Mouse (Mus musculus): ENCODE measurements at regions not wholly inside any gene's neighbourhood (a gene's known extent, or its start where the extent isn't known, plus 50 kb on each side); places are given as distances from the start of the nearest gene placed in this dataset.
"Not testable (repeated sequence)": the region's sequence is repeated elsewhere in the genome, so short reads cannot be mapped to it uniquely, and the experiment has no call there.

DNA sequence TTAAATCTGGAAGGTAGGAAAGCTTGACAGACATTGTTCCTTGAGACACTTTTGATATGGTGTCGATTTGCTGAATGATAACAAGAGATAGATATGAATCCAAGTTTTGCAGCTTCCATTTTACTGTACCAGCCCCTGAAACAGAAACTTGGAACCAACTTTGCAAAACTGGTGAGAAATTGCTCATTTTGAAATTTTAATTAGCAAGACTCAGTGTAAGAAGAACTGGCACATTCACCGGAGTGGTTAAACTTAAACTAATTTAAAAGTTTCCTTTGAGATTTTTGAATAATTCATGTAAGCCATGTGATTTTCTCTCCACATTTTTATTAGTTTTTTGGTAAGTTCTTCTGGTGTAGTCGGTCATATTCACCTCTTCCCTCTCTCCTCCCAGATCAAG is 85.3 kb downstream of the Slitrk1 start:
- DNase-seq, result no peak

DNA sequence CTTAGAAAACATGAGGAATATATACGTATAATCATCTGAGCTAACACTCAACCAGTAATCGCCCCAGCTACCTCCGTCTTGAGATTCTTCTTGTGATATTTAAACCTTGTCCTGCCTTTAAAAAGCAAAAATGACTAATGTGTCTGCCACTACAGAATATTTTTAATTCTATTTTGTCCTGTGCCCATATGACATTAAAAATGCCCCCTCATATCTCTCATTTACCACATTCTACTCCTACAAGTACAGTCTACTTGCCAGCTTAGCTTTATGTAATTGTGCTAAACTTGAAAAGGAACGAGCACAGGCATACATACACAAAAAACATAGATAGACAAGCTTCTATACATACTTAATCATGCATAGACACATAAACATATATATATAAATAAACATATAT is 92.4 kb downstream of the Slitrk1 start:
- no peak for DNase-seq

DNA sequence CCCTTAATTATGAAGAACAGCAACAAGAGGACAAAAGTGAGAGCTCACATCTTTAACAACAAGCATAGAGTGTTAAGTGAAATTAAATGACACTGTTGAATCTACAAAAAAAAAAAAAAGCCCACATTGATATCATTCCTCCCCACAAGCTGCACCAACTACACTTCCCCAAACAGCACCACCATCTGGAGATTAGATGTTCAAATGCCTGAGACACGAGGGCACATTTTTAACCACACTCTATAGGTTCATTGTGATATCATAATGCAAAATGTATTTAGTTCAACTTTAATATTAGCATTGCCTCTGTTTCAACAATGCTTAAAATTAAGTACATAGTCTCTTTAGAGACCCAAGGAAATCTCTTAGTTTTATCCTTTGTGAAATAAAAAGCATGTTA is 94.6 kb downstream of the Slitrk1 start:
- DNase-seq, result no peak

DNA sequence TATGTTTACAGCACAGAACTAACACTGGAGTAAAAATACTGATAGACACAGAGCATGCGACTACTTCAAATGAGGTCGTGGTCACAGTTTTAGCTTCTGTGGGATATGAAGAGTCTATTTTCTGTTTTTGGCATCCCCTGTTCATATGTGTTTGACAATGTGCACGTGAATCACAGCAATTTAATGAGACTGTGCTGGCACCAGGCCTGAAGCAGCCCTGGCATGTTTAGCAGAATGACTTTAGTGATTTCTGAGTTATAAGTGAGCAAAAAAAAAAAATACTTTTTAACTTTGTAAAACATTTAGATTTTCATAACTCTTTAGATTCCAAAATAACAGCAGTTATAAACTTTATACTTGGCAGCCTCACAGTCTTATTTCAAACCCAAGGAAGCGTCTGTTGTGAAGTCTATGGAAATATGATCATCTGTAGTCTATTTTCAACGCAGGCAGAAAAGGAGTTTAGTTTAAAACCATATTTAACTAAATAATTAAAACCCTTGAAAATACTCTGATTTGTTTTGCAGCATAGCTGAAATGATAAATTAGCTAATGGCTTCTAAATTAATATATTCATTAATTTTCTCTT is 108.5 kb downstream of the Slitrk1 start:
- DNase-seq, result no peak

DNA sequence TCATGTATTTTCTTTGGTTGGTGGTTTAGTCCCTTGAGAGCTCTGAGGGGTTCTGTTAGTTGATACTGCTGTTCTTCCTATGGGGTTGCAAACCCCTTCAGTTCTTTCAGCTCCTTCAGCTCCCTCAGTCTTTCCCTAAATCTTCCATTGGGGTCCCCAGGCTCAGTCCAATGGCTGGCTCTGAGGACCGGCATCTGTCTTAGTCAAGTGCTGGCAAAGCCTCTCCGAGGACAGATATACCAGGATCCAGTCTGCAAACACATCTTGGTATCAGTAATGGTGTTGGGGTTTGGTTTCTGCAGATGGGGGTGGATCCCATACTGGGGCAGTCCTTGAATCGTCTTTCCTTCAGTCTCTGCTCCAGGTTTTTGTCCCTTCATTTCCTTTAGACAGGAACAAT is 115.1 kb downstream of the Slitrk1 start:
- DNase-seq, result no peak

DNA sequence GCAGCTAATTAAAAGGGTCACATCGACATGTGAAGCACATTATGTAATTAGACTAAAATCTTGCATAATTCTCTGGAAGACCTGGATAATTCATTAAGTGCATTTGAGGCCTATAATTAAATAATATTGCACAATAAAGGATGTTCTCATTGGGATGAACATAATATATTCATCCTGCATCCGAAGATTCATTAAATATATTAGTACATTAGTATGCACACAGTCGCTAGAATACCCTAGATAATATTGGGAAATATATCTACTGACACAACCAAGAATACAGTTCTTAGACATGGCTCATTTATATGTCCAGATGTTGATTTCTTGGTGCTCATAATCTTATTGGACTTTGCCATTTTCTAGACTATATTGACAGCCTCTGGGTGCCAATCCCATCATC is 121.5 kb downstream of the Slitrk1 start:
- no peak for DNase-seq

DNA sequence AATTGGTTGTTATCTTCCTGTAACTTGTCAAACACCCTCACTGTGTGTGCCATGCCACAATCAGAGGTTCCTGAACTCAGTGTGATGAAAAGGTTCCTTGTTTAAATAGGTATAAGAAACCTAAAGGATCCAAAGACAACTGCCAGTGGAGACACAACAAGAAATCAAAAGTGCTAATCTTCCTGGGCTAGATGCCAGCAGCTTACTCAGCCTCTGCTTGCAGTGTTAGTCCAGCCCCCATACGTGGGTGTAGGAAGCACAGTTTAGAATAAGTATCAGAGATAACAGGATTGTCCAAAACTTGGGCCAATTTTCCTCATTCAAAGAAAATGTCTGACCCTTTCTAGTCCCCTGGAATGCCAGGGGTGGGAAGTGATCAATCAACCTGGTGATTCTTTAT is 122.7 kb downstream of the Slitrk1 start:
- peak; percentile 18 for DNase-seq

DNA sequence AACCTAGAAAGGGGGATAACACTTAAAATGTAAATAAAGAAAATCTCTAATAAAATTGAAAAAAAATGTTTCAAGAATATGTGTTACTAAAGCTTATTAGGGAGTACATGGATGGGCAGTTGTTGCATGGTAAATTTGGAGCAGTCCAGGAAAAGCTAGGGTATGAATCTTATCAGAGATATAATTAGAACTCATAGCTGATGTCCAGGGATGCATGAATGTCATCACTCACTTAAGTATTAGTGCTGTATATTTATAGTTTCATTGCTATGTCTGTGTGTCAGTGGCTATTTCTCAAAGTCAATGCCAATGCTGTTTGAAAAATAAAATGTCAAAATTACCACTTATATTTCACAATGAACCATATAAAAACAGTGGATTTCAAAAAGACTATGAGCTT is 165.2 kb downstream of the Slitrk1 start:
- no peak for DNase-seq

DNA sequence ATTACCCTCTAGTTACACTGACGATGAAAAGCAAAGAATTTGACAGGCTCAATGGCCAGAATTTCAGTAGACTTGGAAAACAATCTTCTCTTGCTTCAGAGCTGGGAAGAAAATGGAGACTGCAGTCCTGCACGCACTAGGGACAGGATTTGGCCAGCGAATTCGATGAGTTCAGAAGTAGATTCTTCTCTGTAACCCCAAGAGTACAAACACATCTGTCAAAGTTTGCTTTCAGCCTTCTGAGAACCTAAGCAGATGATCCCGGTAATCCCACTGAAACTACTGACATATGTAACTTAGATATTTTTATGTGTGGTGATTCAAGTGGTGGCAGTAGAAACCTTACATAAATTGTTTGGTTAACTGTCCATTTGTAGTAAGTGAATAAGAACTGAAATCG is 202.1 kb downstream of the Slitrk1 start:
- no peak for DNase-seq

DNA sequence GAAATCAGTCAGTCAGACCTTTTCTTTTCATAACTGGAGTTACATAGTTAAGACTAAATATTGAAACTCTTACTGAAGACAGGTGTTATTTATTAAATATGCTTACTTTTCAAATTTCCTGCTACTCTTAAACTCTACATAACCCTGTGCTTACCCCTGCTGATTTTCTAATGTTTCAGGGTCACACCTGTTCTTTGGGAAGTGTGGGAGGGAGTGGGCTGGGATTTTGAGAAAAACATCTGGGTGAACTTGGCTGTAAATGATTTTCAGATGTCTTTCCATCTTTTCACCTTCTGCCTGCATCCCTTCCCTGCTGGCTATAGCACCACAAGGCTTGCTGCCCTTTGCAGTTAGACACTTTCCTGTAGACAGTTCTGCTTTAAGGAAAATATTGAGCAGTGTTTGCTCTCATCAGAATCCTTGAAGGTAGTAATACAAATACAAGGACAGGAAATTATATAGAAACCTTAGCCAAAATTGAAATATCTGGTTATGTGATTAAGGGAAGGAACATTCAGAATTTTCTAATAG is 204.8 kb downstream of the Slitrk1 start:
- DNase-seq, result no peak

DNA sequence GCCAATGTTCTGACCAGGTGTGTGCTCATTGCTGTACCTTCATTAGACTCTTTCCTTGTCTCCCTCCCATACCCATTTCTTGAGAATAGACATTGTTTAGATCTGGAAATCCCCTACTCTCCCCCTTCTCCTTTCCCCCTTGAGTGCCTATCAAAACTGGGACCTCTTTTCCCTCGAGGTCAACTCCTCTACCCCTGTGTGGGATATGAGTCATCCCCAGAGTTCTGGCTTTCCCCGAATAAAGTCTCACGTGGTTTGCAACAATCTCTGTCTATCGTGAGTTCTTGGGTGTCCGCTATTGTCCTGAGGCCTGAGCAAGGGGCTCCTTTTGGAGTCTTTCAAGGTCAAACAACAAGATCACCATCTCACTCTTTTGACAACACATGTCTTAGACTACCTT is 209.3 kb downstream of the Slitrk1 start:
- DNase-seq, result not testable (repeated sequence)

DNA sequence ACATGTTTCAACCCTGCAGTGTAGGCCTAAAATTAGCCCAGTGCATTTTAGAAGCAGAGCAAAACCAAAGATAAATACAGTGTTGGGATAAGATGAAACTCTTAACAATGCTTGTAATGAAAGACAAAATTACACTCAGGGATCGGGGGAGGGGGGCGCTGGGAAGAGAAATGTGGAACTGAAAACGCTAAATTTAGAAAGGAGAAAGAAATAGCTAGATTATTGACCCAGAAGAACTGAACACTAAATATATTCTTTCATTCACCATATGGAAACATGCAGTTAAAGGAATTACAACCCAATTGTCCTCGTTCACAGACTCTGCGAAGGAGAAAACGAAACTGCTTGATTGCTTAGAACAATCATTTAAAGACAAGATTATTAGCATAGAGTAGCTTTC is 249.1 kb downstream of the Slitrk1 start:
- no peak for DNase-seq

DNA sequence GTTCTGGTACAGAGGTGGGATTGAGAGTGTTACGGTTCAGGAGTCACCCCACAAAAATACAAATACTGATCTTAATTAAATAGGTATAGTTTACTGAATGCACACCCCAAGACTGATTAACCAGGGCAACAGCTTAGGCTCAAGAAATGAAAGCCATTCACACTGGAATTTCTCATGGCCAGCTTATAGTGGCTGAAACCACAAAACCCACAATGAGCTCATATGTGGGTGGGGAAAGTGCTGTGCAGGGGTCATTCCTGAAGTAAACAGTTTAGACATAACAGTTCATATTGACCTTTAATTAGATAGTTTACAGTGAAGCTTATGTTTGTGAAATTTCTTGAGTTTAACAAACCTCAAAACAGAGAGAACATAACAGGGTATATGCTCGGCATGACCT is 275.7 kb downstream of the Slitrk1 start:
- DNase-seq, result no peak

DNA sequence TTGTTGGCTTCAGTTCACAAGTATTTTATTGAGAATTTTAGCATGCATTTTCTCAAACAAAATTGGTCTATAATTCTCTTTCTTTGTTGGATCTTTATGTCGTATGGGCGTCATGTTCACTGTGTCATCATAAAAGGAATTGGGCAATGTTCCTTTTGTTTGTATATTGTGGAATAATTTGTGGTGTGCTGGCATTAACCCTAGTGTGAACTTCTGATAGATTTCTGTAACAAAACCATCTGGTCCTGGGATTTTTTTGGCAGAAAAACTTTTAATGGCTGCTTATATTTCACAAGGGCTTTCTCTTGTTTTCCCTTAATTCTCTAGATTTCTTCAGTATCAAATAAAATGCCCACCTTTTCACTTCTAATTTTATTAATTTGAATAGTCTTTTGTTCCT is 278.7 kb downstream of the Slitrk1 start:
- DNase-seq, result no peak

DNA sequence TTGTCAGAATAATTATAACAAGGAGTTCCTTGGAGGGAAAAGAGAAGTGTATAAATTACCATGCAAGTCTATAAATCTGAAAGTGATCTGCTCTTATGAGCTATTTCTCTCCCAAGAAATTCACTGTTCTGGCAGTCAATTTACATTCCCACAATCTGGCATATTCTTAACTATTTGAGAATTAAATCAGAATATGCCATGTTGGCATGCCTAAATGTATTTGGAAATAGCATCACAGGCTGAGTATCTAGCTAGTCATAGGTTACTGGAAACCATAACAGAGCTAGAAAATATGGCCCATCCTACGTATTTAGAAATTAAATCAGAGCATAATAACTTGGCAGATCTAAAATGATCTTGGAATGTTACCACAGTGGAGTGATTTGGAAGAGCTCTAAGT is 303.9 kb downstream of the Slitrk1 start:
- no peak for DNase-seq
